Mouse (Mus musculus) liver, adult (tissue): ENCODE measurements around the gene Syt13.

Experiments used
- GATA4 ChIP-seq: IDR thresholded peaks from 2 replicates; pipeline ENCODE4 v1.6.1; 2014; ENCODE audit warnings: mild to moderate bottlenecking, low read length; ENCODE audit not compliant: insufficient replicate concordance

Syt13 gene

GRCm38 (mm10) chr2:92914933-92915553, at the start of gene Syt13:
Gene Syt13, plus strand, starts transcription at chr2:92915098.
- TF ChIP-seq GATA4 = no peak

- no peak for TF ChIP-seq GATA4
Observed at GRCm38 (mm10) chr2:92866616-92867015, 48.3 kb upstream of the Syt13 start.

- no peak for TF ChIP-seq GATA4
Observed at GRCm38 (mm10) chr2:92870139-92870836, 44.6 kb upstream of the Syt13 start.

- TF ChIP-seq GATA4 = no peak
Observed at GRCm38 (mm10) chr2:92871093-92871686, 43.7 kb upstream of the Syt13 start.

- no peak for TF ChIP-seq GATA4
Observed at GRCm38 (mm10) chr2:92872652-92873051, 42.2 kb upstream of the Syt13 start.

GRCm38 (mm10) chr2:92874592-92874991, 40.3 kb upstream of the Syt13 start:
- TF ChIP-seq GATA4 = no peak

GRCm38 (mm10) chr2:92877488-92877887, 37.4 kb upstream of the Syt13 start:
- TF ChIP-seq GATA4 = no peak

GRCm38 (mm10) chr2:92883039-92883911, 31.6 kb upstream of the Syt13 start:
- TF ChIP-seq GATA4 = no peak

- no peak for TF ChIP-seq GATA4
Observed at GRCm38 (mm10) chr2:92883912-92884243, 31.0 kb upstream of the Syt13 start.

GRCm38 (mm10) chr2:92884976-92885375, 29.9 kb upstream of the Syt13 start:
- TF ChIP-seq GATA4 = no peak

GRCm38 (mm10) chr2:92886862-92887261, 28.0 kb upstream of the Syt13 start:
- TF ChIP-seq GATA4 = no peak

- TF ChIP-seq GATA4 = no peak
Observed at GRCm38 (mm10) chr2:92892524-92892923, 22.4 kb upstream of the Syt13 start.

GRCm38 (mm10) chr2:92903650-92904049, 11.2 kb upstream of the Syt13 start:
- no peak for TF ChIP-seq GATA4

- TF ChIP-seq GATA4 = no peak
Observed at GRCm38 (mm10) chr2:92904307-92904859, 10.5 kb upstream of the Syt13 start.

GRCm38 (mm10) chr2:92910371-92910770, 4.5 kb upstream of the Syt13 start:
- no peak for TF ChIP-seq GATA4

GRCm38 (mm10) chr2:92912312-92912711, 2.6 kb upstream of the Syt13 start:
- no peak for TF ChIP-seq GATA4

- TF ChIP-seq GATA4 = no peak
Observed at GRCm38 (mm10) chr2:92913295-92913694, 1.6 kb upstream of the Syt13 start.
